Mouse (Mus musculus): Measurements from ENCODE around the gene Zbtb20. TPM values are rescaled to one million over a fixed set of nuclear protein-coding genes. Genes with fewer than 3 reads are reported as not detected.

Gene Zbtb20
- total and polyA plus RNA-seq, 3 experiments = 1.8 to 18.1 (median 6.6) TPM

DNA sequence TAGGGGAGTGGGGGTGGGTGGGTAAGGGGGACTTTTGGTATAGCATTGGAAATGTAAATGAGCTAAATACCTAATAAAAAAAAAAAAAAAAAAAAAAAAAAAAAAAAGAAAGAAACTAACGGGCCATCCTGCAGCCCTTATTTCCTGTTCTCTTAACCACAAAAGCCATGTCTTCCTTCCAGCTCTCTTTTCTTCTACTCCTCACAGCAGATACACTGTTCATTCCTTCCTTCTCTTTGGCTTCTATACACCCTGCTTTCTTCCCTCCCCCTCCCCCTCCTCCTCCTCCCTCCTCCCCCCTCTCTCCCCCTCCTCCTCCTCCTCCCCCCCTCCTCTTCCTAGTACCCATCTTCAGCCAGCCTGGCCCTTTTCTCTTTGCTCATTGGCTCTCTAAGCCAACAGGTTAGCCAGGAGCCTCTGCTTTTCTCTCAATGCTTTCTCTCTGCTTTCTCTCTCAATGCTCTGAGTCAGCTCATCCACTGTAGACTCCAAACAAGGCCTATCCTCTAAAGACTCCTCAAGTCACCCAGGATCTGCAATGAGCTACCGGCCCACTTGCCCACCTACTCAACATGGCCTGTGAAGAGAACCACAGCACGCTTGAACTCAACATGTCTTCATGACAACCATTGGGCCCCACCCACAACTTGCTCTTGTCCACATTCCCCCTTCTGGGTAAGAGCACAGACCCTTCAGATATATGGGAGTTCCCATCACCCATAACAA is 774.8 kb downstream of the Zbtb20 start:
- DNase-seq (ENCODE audit: low spot score) = no peak
- ATAC-seq (ENCODE audit: extremely low read depth, insufficient number of reproducible peaks, low FRiP score, poor library complexity, severe bottlenecking) = no peak
- Histone ChIP-seq H3K27me3 (ENCODE audit: insufficient read depth, low read length) (no peaks in the 10 kb centered on the region), H3K4me1 (ENCODE audit: insufficient read depth, low read depth, low read length) (no peaks in the 10 kb centered on the region), H3K4me3 (ENCODE audit: low read depth, low read length) (no peak overlapping the region), H3K9me3 (replicated peaks) (no peaks in the 10 kb centered on the region), H3K36me3 (replicated peaks) (no peaks in the 10 kb centered on the region)
- TF ChIP-seq POLR2AphosphoS5 (IDR thresholded peaks at IDR 0.05; ENCODE audit: insufficient replicate concordance, low read depth, low read length) = no peak

DNA sequence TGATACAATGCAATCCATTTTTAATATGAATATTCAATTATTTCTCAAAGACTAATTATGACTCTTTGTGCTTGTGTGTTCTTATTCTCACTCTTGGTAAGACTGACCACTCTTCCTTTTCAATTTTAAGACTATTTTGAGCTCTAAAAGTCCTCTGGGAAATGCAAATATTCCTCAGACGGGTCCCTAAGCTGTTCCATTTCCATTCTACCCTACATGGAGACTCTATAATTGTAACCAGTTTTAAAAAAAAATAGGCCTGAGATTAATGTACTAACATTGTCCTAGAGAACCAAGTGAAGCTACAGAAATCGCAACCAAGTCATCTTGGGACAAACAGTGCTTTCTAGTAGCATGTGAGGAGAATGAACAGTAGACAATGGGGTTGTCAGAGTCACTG is 777.6 kb downstream of the Zbtb20 start:
- no peaks in the 10 kb centered on the region for H3K36me3 ChIP-seq (replicated peaks)
- ATAC-seq (ENCODE audit: extremely low read depth, insufficient number of reproducible peaks, low FRiP score, poor library complexity, severe bottlenecking) (no peak), DNase-seq (ENCODE audit: low spot score) (no peak)
- no peaks in the 10 kb centered on the region for H3K9me3 ChIP-seq (replicated peaks)
- no peak for TF ChIP-seq TAL1 (conservative IDR thresholded peaks at IDR 0.05; ENCODE audit: low read depth, low read length)
- TF ChIP-seq CTCF (IDR thresholded peaks at IDR 0.05; ENCODE audit: low read depth, low read length) = no peak
- TF ChIP-seq POLR2AphosphoS5 (IDR thresholded peaks at IDR 0.05; ENCODE audit: insufficient replicate concordance, low read depth, low read length) = no peak
- TF ChIP-seq GATA2 (IDR thresholded peaks at IDR 0.05; ENCODE audit: borderline replicate concordance, low read depth, low read length) = no peak
- TF ChIP-seq GATA1 (IDR thresholded peaks at IDR 0.05; ENCODE audit: borderline replicate concordance, low read length) = no peak
- no peaks in the 10 kb centered on the region for H3K4me1 ChIP-seq (ENCODE audit: insufficient read depth, low read depth, low read length)
- H3K4me3 ChIP-seq (ENCODE audit: low read depth, low read length) = no peak overlapping the region
- peaks cover 5% of the 10 kb centered on the region; the same call in 1 of the 2 replicates for H3K27me3 ChIP-seq (ENCODE audit: insufficient read depth, low read length)

DNA sequence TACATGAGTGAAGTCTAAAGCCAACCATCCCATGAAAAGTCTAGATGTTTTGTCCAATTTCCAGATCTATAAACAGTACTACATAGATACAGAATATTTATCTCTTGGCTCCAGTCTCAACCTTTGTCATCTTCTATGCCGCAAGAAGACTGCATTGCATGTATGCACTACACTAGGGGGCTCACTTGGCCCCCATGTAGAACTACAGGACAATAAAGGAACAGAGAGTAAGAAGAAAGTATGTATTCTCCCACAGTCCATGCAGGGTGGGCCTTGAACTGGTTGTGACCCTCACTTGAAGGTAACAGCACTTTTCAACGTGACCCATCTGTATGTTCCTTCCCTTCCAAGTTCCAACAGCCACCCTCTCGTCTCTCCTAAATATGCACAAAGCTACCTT is 778.6 kb downstream of the Zbtb20 start:
- DNase-seq (ENCODE audit: low spot score) = no peak
- no peaks in the 10 kb centered on the region for H3K4me1 ChIP-seq (ENCODE audit: insufficient read depth, low read depth, low read length)

DNA sequence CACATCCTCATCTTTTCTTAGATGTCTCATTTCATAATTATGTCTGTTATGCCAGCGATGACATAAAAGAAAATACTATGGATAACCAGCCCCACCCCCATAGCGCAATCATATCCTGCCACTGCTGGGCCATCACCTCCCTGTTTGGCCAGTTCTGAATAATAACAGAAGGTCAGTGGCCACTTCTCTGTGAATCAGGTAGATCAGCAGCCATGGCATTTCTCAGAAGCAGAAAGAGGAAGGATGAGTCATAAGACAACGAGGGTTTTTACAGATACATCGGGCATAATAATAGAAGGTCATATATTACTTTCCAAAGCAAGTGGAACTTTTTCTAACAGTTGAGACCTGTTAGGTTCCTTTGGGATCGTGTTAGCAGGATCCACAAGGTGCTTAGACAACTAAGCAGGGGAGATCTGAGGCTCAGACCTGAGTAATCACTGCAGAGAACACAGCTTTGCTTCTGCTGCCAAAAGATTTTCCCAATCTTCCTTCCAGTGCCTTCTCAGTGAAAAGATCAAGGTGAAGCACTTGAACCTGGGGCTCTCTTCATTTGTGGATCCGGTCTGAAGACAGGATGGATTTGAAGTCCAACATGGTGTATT is 779.6 kb downstream of the Zbtb20 start:
- Histone ChIP-seq H3K9me3 (replicated peaks) (no peaks in the 10 kb centered on the region), H3K4me3 (ENCODE audit: low read depth, low read length) (no peak overlapping the region), H3K4me1 (ENCODE audit: insufficient read depth, low read depth, low read length) (no peaks in the 10 kb centered on the region), H3K27me3 (ENCODE audit: insufficient read depth, low read length) (peaks cover 5% of the 10 kb centered on the region; the same call in 1 of the 2 replicates), H3K36me3 (replicated peaks) (no peaks in the 10 kb centered on the region)
- DNase-seq (ENCODE audit: low spot score) (no peak), ATAC-seq (ENCODE audit: extremely low read depth, insufficient number of reproducible peaks, low FRiP score, poor library complexity, severe bottlenecking) (no peak)
- no peak for TF ChIP-seq CTCF (IDR thresholded peaks at IDR 0.05; ENCODE audit: low read depth, low read length)
- no peak for TF ChIP-seq TAL1 (conservative IDR thresholded peaks at IDR 0.05; ENCODE audit: low read depth, low read length)
- TF ChIP-seq GATA2 (IDR thresholded peaks at IDR 0.05; ENCODE audit: borderline replicate concordance, low read depth, low read length) = no peak
- TF ChIP-seq GATA1 (IDR thresholded peaks at IDR 0.05; ENCODE audit: borderline replicate concordance, low read length) = no peak
- TF ChIP-seq POLR2AphosphoS5 (IDR thresholded peaks at IDR 0.05; ENCODE audit: insufficient replicate concordance, low read depth, low read length) = no peak

More for the DNA sequence above, 778.6 kb downstream of the Zbtb20 start:
- peaks cover 5% of the 10 kb centered on the region; the same call in 1 of the 2 replicates for H3K27me3 ChIP-seq (ENCODE audit: insufficient read depth, low read length)
- no peaks in the 10 kb centered on the region for H3K9me3 ChIP-seq (replicated peaks)
- no peak for ATAC-seq (ENCODE audit: extremely low read depth, insufficient number of reproducible peaks, low FRiP score, poor library complexity, severe bottlenecking)
- H3K36me3 ChIP-seq (replicated peaks) = no peaks in the 10 kb centered on the region
- TF ChIP-seq POLR2AphosphoS5 (IDR thresholded peaks at IDR 0.05; ENCODE audit: insufficient replicate concordance, low read depth, low read length) = no peak
- TF ChIP-seq TAL1 (conservative IDR thresholded peaks at IDR 0.05; ENCODE audit: low read depth, low read length) = no peak
- TF ChIP-seq GATA1 (IDR thresholded peaks at IDR 0.05; ENCODE audit: borderline replicate concordance, low read length) = no peak
- TF ChIP-seq GATA2 (IDR thresholded peaks at IDR 0.05; ENCODE audit: borderline replicate concordance, low read depth, low read length) = no peak
- TF ChIP-seq CTCF (IDR thresholded peaks at IDR 0.05; ENCODE audit: low read depth, low read length) = no peak
- H3K4me3 ChIP-seq (ENCODE audit: low read depth, low read length) = no peak overlapping the region

DNA sequence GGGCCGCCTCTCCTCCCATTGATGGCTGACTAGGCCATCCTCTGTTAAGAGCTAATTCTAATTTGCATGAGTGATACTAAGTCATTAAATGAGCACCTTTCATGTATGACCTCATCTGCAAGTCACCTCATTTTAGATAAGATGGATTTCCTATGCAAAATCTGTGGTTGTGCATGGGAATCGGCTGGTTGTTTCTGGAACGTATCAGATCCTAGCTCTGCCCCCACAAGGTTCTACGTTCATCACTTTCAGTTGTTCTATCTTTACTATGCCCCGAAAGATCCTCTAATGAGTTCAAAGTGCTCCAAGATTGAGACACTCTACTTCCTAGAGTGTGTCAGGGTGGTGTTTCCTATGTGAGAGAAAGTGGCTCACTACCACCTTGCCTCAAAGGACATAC is 785.9 kb downstream of the Zbtb20 start:
- Histone ChIP-seq H3K36me3 (replicated peaks) (no peaks in the 10 kb centered on the region), H3K4me3 (ENCODE audit: low read depth, low read length) (no peak overlapping the region), H3K27me3 (ENCODE audit: insufficient read depth, low read length) (peaks cover 4% of the 10 kb centered on the region; the same call in 1 of the 2 replicates), H3K4me1 (ENCODE audit: insufficient read depth, low read depth, low read length) (no peaks in the 10 kb centered on the region), H3K9me3 (replicated peaks) (no peaks in the 10 kb centered on the region)
- no peak for TF ChIP-seq CTCF (IDR thresholded peaks at IDR 0.05; ENCODE audit: low read depth, low read length)
- no peak for TF ChIP-seq GATA2 (IDR thresholded peaks at IDR 0.05; ENCODE audit: borderline replicate concordance, low read depth, low read length)
- no peak for TF ChIP-seq GATA1 (IDR thresholded peaks at IDR 0.05; ENCODE audit: borderline replicate concordance, low read length)
- TF ChIP-seq TAL1 (conservative IDR thresholded peaks at IDR 0.05; ENCODE audit: low read depth, low read length) = no peak
- TF ChIP-seq POLR2AphosphoS5 (IDR thresholded peaks at IDR 0.05; ENCODE audit: insufficient replicate concordance, low read depth, low read length) = no peak
- ATAC-seq (ENCODE audit: extremely low read depth, insufficient number of reproducible peaks, low FRiP score, poor library complexity, severe bottlenecking) = no peak
- no peak for DNase-seq (ENCODE audit: low spot score)

DNA sequence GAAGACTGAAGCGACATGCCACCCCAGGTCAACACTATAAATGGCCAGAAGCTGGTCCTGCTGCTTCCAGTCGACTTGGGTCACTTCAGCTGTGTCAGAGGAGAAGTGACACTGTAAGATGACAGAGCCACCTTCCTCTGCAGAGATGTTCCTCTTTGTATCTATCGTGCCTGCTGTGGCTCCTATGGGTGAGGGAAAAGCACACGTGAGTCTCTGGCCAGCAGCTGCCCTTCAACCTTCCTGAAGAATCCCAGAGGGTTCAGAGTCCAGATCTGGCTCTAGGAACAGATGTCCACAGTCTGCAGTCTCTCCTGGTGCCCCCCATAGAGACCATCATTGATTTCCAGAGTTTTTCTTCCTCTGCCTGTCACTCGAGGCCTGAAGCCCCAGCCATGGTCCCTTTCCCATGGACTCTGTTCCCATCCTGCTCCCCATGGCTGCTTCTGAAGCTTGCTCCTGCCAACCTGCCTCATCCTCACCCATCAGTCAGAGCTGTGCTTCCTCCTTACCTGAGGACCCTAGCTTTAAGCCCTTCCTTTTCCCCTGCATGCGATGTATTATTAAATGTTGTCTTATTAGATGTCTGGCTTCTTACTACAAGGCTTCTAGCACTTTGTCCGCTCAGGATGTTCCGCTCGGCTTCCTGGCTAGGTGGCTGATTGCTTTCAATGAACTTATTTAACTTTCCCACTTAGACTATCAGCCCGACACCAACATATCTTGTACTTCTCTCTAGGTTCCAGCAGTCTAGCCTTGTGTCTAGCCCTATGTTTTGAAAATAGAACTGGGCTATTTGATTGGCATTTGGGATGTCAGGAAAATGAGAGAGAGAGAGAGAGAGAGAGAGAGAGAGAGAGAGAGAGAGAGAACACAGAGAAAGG is 786.7 kb downstream of the Zbtb20 start:
- Histone ChIP-seq H3K4me3 (ENCODE audit: low read depth, low read length) (no peak overlapping the region), H3K9me3 (replicated peaks) (no peaks in the 10 kb centered on the region), H3K4me1 (ENCODE audit: insufficient read depth, low read depth, low read length) (no peaks in the 10 kb centered on the region), H3K36me3 (replicated peaks) (no peaks in the 10 kb centered on the region), H3K27me3 (ENCODE audit: insufficient read depth, low read length) (peaks cover 4% of the 10 kb centered on the region; the same call in 1 of the 2 replicates)
- TF ChIP-seq GATA2 (IDR thresholded peaks at IDR 0.05; ENCODE audit: borderline replicate concordance, low read depth, low read length) = no peak
- no peak for TF ChIP-seq CTCF (IDR thresholded peaks at IDR 0.05; ENCODE audit: low read depth, low read length)
- no peak for TF ChIP-seq POLR2AphosphoS5 (IDR thresholded peaks at IDR 0.05; ENCODE audit: insufficient replicate concordance, low read depth, low read length)
- no peak for TF ChIP-seq TAL1 (conservative IDR thresholded peaks at IDR 0.05; ENCODE audit: low read depth, low read length)
- TF ChIP-seq GATA1 (IDR thresholded peaks at IDR 0.05; ENCODE audit: borderline replicate concordance, low read length) = no peak
- ATAC-seq (ENCODE audit: extremely low read depth, insufficient number of reproducible peaks, low FRiP score, poor library complexity, severe bottlenecking) = no peak
- DNase-seq (ENCODE audit: low spot score) = no peak

Data from G1E (cell line).